Mouse (Mus musculus): ENCODE measurements around the gene Slc6a11. TPM values are rescaled to one million over a fixed set of nuclear protein-coding genes. Genes with fewer than 3 reads are reported as not detected.

Gene Slc6a11
- 24.5 and 25.1 TPM in 2 replicates for polyA plus RNA-seq (2012; rRNA removed)

DNA sequence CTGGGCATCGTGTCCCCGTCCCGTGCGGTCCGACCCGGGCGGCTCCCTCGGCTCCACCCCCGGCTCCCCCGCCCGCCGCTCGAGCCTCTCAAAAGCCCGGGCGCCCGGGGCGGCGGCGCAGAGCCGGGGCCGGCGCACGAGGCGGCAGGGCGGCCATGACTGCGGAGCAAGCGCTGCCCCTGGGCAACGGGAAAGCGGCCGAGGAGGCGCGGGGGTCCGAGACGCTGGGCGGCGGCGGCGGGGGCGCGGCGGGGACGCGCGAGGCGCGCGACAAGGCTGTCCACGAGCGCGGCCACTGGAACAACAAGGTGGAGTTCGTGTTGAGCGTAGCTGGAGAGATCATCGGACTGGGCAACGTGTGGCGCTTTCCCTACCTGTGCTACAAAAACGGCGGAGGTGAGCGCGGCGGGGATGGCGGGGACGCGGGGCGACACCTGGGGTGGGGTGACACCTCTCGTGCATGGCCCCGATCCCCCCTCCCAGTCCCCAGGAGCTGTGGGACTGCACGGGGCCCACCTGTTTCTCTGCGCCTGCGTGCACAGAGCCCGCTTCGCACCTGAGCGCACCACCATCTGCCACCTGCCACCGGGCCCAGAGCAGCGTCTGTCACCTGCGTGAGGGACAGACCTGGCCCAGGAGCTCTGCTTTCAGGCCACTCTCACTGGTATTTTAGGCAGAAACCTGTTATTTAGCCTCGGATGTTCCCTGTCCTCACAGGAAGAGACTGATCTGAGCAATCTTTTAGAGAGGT is at the start of gene Slc6a11:
Slc6a11 (plus strand) TSS at position 120 of the 751 bp plus-strand sequence.

DNA sequence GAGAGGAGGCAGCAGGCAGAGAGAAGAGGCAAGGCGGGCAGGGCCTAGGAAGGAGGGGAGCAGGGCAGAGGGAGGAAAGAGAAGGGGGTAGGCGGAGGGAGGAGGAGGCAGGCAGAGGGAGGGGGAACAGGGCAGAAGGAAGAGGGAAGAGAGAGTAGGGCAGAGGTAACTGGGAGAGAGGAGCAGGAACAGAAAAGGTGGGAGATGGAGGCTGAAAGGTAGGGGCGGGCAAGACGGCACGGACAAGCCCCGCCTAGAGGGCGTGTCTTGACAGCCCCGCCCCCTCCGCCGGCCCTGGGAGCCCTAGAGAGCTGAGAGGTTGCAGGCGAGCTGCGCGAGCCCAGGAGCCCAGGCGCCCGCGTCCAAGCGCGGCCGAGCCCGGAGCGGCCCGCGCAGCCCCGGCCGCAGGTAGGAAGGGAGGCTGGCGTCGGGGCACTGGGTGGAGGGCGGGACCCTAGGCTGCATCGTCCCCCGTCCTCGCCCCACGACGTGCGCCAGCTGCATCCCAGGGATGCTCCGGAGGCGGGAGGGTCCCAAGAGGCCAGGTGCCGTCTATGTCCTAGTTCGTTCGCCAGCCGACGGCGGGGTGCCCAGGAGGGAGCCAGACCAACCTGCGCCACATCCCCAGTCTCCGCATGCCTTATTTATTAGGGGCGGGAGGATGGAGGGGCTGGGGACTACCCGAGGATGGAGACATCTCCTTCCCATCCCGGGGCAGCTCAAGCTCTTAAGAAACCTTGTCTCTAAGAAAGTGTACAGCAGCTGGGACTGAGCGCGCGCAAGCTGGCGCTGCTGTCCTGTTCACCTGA is 151.6 kb downstream of the Slc6a11 start, which contains the start of gene Slc6a1:
Slc6a1 (plus strand) TSS at position 167 of the 809 bp plus-strand sequence.

Other genes with a start within 250 kb of the Slc6a11 start
- gene Atp2b2, start 88.6 kb upstream of the Slc6a11 start, polyA plus RNA-seq (2012; rRNA removed) = 13.0 and 13.9 TPM in 2 replicates
- gene Slc6a1, start 151.4 kb downstream of the Slc6a11 start, polyA plus RNA-seq (2012; rRNA removed) = 146 and 175 TPM in 2 replicates